Mouse (Mus musculus): ENCODE measurements around the gene Fam107b. TPM values are rescaled to one million over a fixed set of nuclear protein-coding genes. Genes with fewer than 3 reads are reported as not detected.

Fam107b gene
- 7.3 and 15.0 TPM in 2 replicates for total RNA-seq (2012; rRNA removed)

DNA sequence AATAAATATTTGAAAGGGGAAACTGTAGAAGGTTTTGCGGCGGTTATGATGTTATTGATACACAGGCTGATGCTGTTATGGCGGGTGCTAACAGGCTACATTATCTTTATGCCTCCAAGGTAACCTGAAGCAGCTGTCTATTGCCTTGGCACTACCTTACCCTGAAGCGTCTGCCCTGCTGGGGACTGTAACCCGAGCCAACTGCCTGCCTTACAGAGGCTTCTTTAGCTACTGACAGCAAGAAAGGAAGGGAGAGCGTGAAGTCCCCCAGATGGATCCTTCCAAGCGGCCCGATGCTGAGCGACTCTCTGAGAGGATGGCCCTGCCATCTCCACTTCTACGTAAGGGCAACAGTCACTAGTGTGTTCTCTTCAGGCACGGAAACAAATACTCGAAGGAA, at the start of gene Fam107b:
Gene Fam107b (plus strand): TSS at position 303 of the 400 bp plus-strand sequence.
- Histone ChIP-seq H3K4me1 (ENCODE audit: control insufficient read depth in 2 of 2, insufficient read depth in 2 of 2, low read length in 2 of 2, poor library complexity in 1 of 2) (no peaks in the 10 kb centered on the region), H3K4me3 (ENCODE audit: insufficient read depth in 1 of 2, low read depth in 1 of 2, low read length in 2 of 2, poor library complexity in 1 of 2, severe bottlenecking in 1 of 2) (no peak within 1 kb of the TSS), H3K9ac (ENCODE audit: insufficient read depth, low read depth, low read length, poor library complexity, severe bottlenecking) (no peak within 1 kb of the TSS), H3K36me3 (ENCODE audit: control insufficient read depth, insufficient read depth, low read length, poor library complexity, severe bottlenecking) (no peaks in the 10 kb centered on the region), H3K9me3 (ENCODE audit: control insufficient read depth, insufficient read depth, low read depth, low read length) (no peaks in the 10 kb centered on the region), H3K27ac (ENCODE audit: insufficient read depth, low read depth, low read length, poor library complexity, severe bottlenecking) (no peak within 1 kb of the TSS)
- DNase-seq (ENCODE audit: low read depth, low spot score): no peak
- in situ Hi-C loops (cut with MboI; ENCODE audit: low sequenced_read_pairs in 2 of 2, unreplicated experiment in 2 of 2): no loop called here
- TF ChIP-seq ZC3H11A (IDR thresholded peaks at IDR 0.05; ENCODE audit: borderline replicate concordance, low read depth, low read length): no peak
- no peak for TF ChIP-seq MAFK (IDR thresholded peaks at IDR 0.05; ENCODE audit: insufficient read depth, low read depth, low read length)
- TF ChIP-seq ZNF384 (IDR thresholded peaks at IDR 0.05; ENCODE audit: low read depth, low read length): no peak
- no peak for TF ChIP-seq CHD2 (IDR thresholded peaks at IDR 0.05; ENCODE audit: low read depth, low read length)
- no peak for TF ChIP-seq HCFC1 (IDR thresholded peaks at IDR 0.05; ENCODE audit: borderline replicate concordance, insufficient read depth, low read length)

DNA sequence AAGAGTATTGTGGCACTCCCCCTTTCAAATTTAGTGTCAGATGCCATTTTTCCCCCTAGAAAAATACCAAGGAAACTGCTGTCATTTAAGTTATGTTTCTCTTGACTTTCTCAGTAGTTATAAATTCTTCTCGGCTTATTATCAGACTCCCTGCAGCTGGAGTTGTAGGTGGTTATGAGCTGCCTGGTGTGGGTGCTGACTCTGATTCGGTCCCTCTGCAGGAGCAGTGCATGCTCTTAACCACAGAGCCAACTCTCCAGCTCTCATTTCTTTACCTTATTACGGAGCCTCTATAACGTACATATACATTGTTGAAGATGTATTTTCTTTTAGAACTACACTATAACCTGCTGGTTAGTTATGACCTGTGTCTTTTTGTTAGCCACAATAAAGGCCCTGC, 47.7 kb upstream of the Fam107b start:
- in situ Hi-C loops (cut with MboI; ENCODE audit: low sequenced_read_pairs in 2 of 2, unreplicated experiment in 2 of 2): no loop called here
- H3K36me3 ChIP-seq (ENCODE audit: control insufficient read depth, insufficient read depth, low read length, poor library complexity, severe bottlenecking): no peaks in the 10 kb centered on the region

DNA sequence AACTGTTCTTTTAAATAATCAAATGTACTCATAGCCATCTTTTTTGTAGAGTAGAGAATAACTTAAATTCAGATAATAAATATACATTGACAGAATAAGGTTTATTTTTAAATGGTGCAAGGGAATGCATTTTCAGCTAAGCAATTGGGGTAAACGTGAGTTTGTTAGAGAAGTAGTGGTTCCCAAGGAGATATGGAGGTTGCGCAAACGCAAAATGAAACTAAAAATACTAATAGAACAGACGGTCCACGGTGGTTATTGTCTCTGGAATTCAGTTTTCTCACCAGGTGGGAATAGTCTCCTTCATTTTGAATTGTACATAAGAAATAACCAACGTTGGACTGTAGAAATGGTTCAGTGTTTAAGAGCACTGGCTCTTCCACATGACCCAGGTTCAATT, 44.0 kb upstream of the Fam107b start:
- no peak for TF ChIP-seq ZNF384 (IDR thresholded peaks at IDR 0.05; ENCODE audit: low read depth, low read length)
- no peaks in the 10 kb centered on the region for H3K9me3 ChIP-seq (ENCODE audit: control insufficient read depth, insufficient read depth, low read depth, low read length)
- H3K36me3 ChIP-seq (ENCODE audit: control insufficient read depth, insufficient read depth, low read length, poor library complexity, severe bottlenecking): no peaks in the 10 kb centered on the region
- H3K4me1 ChIP-seq (ENCODE audit: control insufficient read depth in 2 of 2, insufficient read depth in 2 of 2, low read length in 2 of 2, poor library complexity in 1 of 2): no peaks in the 10 kb centered on the region
- H3K9ac ChIP-seq (ENCODE audit: insufficient read depth, low read depth, low read length, poor library complexity, severe bottlenecking): no peak overlapping the region
- H3K27ac ChIP-seq (ENCODE audit: insufficient read depth, low read depth, low read length, poor library complexity, severe bottlenecking): no peak overlapping the region
- H3K4me3 ChIP-seq (ENCODE audit: insufficient read depth in 1 of 2, low read depth in 1 of 2, low read length in 2 of 2, poor library complexity in 1 of 2, severe bottlenecking in 1 of 2): no peak overlapping the region
- DNase-seq (ENCODE audit: low read depth, low spot score): no peak
- in situ Hi-C loops (cut with MboI; ENCODE audit: low sequenced_read_pairs in 2 of 2, unreplicated experiment in 2 of 2): no loop called here

More for the DNA sequence above, 47.7 kb upstream of the Fam107b start:
- Histone ChIP-seq H3K9me3 (ENCODE audit: control insufficient read depth, insufficient read depth, low read depth, low read length) (no peaks in the 10 kb centered on the region), H3K4me3 (ENCODE audit: insufficient read depth in 1 of 2, low read depth in 1 of 2, low read length in 2 of 2, poor library complexity in 1 of 2, severe bottlenecking in 1 of 2) (no peak overlapping the region), H3K9ac (ENCODE audit: insufficient read depth, low read depth, low read length, poor library complexity, severe bottlenecking) (no peak overlapping the region), H3K4me1 (ENCODE audit: control insufficient read depth in 2 of 2, insufficient read depth in 2 of 2, low read length in 2 of 2, poor library complexity in 1 of 2) (no peaks in the 10 kb centered on the region), H3K27ac (ENCODE audit: insufficient read depth, low read depth, low read length, poor library complexity, severe bottlenecking) (no peak overlapping the region)
- no peak for DNase-seq (ENCODE audit: low read depth, low spot score)
- TF ChIP-seq HCFC1 (IDR thresholded peaks at IDR 0.05; ENCODE audit: borderline replicate concordance, insufficient read depth, low read length) (no peak), ZC3H11A (IDR thresholded peaks at IDR 0.05; ENCODE audit: borderline replicate concordance, low read depth, low read length) (no peak), CHD2 (IDR thresholded peaks at IDR 0.05; ENCODE audit: low read depth, low read length) (no peak), MAFK (IDR thresholded peaks at IDR 0.05; ENCODE audit: insufficient read depth, low read depth, low read length) (no peak), ZNF384 (IDR thresholded peaks at IDR 0.05; ENCODE audit: low read depth, low read length) (no peak)

DNA sequence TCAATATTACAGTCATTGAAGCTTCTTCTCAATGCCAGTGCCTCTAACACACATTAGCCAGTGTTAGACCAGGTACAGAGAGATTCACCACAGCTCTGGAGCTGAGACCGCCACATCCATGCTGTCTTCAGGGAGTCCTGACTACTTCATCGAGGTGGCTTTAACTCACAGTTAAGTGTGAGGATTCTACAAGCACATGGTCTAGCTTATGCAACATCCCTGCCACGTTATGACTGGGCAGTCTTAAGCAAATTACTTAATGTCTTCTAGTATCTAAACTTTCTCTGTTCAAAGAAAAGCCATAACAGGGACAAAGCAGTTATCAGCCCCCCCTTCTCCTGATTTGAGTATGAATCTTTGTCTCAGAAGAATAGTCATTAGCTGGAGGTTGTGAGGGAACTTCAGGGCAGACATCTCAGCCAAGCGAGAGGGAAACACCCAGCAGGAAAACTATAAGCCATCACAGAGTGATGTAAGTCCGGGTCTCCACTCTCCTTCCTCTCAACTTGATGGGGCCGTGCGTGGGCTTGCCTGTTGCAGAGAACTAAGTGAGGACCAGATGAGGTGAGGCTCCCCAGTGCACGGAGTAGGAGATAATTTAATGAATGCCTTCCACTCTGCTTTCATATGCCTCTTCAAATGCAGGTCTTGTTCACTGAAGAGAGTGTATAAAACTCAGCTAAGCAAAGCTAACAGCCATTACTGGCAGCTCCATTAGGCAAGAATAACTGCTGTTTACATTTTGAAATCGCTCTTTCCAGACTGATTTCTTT, 28.8 kb upstream of the Fam107b start:
- no peak for TF ChIP-seq HCFC1 (IDR thresholded peaks at IDR 0.05; ENCODE audit: borderline replicate concordance, insufficient read depth, low read length)
- no peak for TF ChIP-seq MAFK (IDR thresholded peaks at IDR 0.05; ENCODE audit: insufficient read depth, low read depth, low read length)
- TF ChIP-seq ZC3H11A (IDR thresholded peaks at IDR 0.05; ENCODE audit: borderline replicate concordance, low read depth, low read length): no peak
- TF ChIP-seq ZNF384 (IDR thresholded peaks at IDR 0.05; ENCODE audit: low read depth, low read length): no peak
- TF ChIP-seq CHD2 (IDR thresholded peaks at IDR 0.05; ENCODE audit: low read depth, low read length): no peak
- H3K9me3 ChIP-seq (ENCODE audit: control insufficient read depth, insufficient read depth, low read depth, low read length): no peaks in the 10 kb centered on the region
- H3K4me1 ChIP-seq (ENCODE audit: control insufficient read depth in 2 of 2, insufficient read depth in 2 of 2, low read length in 2 of 2, poor library complexity in 1 of 2): no peaks in the 10 kb centered on the region
- DNase-seq (ENCODE audit: low read depth, low spot score): no peak
- no peak overlapping the region for H3K9ac ChIP-seq (ENCODE audit: insufficient read depth, low read depth, low read length, poor library complexity, severe bottlenecking)
- no peak overlapping the region for H3K27ac ChIP-seq (ENCODE audit: insufficient read depth, low read depth, low read length, poor library complexity, severe bottlenecking)
- in situ Hi-C loops (cut with MboI; ENCODE audit: low sequenced_read_pairs in 2 of 2, unreplicated experiment in 2 of 2): no loop called here
- H3K36me3 ChIP-seq (ENCODE audit: control insufficient read depth, insufficient read depth, low read length, poor library complexity, severe bottlenecking): no peaks in the 10 kb centered on the region
- H3K4me3 ChIP-seq (ENCODE audit: insufficient read depth in 1 of 2, low read depth in 1 of 2, low read length in 2 of 2, poor library complexity in 1 of 2, severe bottlenecking in 1 of 2): no peak overlapping the region

DNA sequence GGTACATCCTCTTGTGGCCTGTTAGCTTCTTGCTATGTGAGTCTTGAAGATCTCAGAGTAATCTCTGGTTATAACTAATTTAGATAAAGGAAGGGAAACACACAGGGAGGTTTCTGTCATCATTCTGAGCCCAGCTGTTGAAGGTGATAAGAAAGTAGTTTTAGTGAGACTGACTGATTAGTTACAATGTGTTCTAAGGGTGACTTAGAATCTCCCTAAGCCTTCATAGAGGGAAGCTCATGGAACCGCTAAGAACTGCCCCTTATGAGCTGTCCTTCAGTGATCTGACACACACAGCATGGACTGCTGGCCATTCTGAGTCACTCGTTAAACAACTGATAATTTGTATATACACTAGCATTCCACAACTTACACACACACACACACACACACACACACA, 24.2 kb upstream of the Fam107b start:
- Histone ChIP-seq H3K4me1 (ENCODE audit: control insufficient read depth in 2 of 2, insufficient read depth in 2 of 2, low read length in 2 of 2, poor library complexity in 1 of 2) (no peaks in the 10 kb centered on the region), H3K9ac (ENCODE audit: insufficient read depth, low read depth, low read length, poor library complexity, severe bottlenecking) (no peak overlapping the region), H3K27ac (ENCODE audit: insufficient read depth, low read depth, low read length, poor library complexity, severe bottlenecking) (no peak overlapping the region), H3K36me3 (ENCODE audit: control insufficient read depth, insufficient read depth, low read length, poor library complexity, severe bottlenecking) (no peaks in the 10 kb centered on the region), H3K9me3 (ENCODE audit: control insufficient read depth, insufficient read depth, low read depth, low read length) (no peaks in the 10 kb centered on the region), H3K4me3 (ENCODE audit: insufficient read depth in 1 of 2, low read depth in 1 of 2, low read length in 2 of 2, poor library complexity in 1 of 2, severe bottlenecking in 1 of 2) (no peak overlapping the region)
- TF ChIP-seq HCFC1 (IDR thresholded peaks at IDR 0.05; ENCODE audit: borderline replicate concordance, insufficient read depth, low read length) (no peak), ZC3H11A (IDR thresholded peaks at IDR 0.05; ENCODE audit: borderline replicate concordance, low read depth, low read length) (no peak), ZNF384 (IDR thresholded peaks at IDR 0.05; ENCODE audit: low read depth, low read length) (no peak), CHD2 (IDR thresholded peaks at IDR 0.05; ENCODE audit: low read depth, low read length) (no peak), MAFK (IDR thresholded peaks at IDR 0.05; ENCODE audit: insufficient read depth, low read depth, low read length) (no peak)
- in situ Hi-C loops (cut with MboI; ENCODE audit: low sequenced_read_pairs in 2 of 2, unreplicated experiment in 2 of 2): no loop called here
- DNase-seq (ENCODE audit: low read depth, low spot score): no peak
